Mouse (Mus musculus): ENCODE results near the gene Tmem150b.

DNA sequence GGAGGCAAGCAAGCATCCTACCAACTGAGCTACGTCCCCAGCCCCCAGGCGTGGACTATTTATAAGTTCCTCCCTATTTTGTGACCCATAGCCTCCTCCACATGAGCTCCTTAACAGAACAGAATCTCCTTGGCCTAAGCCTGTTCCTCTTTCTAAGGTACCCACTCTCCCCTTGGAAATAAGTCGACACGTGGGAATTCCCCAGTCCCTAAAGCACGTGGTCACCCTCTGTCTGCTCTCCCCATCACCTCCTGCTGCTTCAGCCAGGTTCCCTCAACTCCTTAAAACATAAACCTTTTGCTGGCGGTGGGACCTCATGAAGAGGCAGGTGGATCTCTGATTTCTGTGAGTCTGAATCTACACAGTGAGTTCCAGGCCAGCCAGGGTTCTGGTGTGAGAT, 8.1 kb downstream of the Tmem150b start:
- TF ChIP-seq CTCF (IDR thresholded peaks at IDR 0.05; ENCODE audit: low read depth) (no peak), EP300 (optimal IDR thresholded peaks at IDR 0.05) (no peak)
